Mouse (Mus musculus): ENCODE measurements around the gene Lmntd2. TPM values are rescaled to one million over a fixed set of nuclear protein-coding genes. Genes with fewer than 3 reads are reported as not detected.

The Lmntd2 gene
- polyA plus RNA-seq, 1 experiment = 216 TPM

- Histone ChIP-seq H3K4me1 (ENCODE audit: control insufficient read depth, insufficient read depth, low read length) (peaks cover 5% of the 10 kb centered on the region), H3K27ac (ENCODE audit: control insufficient read depth, insufficient read depth, low read depth, low read length) (peak overlapping the region; percentile 99; the same call in 1 of the 2 replicates), H3K36me3 (ENCODE audit: control insufficient read depth, insufficient read depth, low read length) (peaks cover 2% of the 10 kb centered on the region; the same call in 1 of the 2 replicates), H3K27me3 (ENCODE audit: control insufficient read depth, insufficient read depth, low read length) (no peaks in the 10 kb centered on the region), H3K4me3 (ENCODE audit: control insufficient read depth, low read depth, low read length) (peak overlapping the region; percentile 97)
- TF ChIP-seq CTCF (IDR thresholded peaks at IDR 0.05; ENCODE audit: control insufficient read depth, insufficient read depth, insufficient replicate concordance, low read depth, low read length) (no peak), POLR2A (IDR thresholded peaks at IDR 0.05; ENCODE audit: control insufficient read depth, low read depth, low read length) (no peak)
Observed at GRCm38 (mm10) chr7:141229702-141230101, 15.8 kb upstream of the Lmntd2 start.

- TF ChIP-seq POLR2A (IDR thresholded peaks at IDR 0.05; ENCODE audit: control insufficient read depth, low read depth, low read length) (peak; percentile 86), CTCF (IDR thresholded peaks at IDR 0.05; ENCODE audit: control insufficient read depth, insufficient read depth, insufficient replicate concordance, low read depth, low read length) (peak; percentile 96)
- H3K4me1 ChIP-seq (ENCODE audit: control insufficient read depth, insufficient read depth, low read length) = peaks cover 5% of the 10 kb centered on the region
- no peaks in the 10 kb centered on the region for H3K27me3 ChIP-seq (ENCODE audit: control insufficient read depth, insufficient read depth, low read length)
- peak within 1 kb of the TSS; percentile 99 for H3K27ac ChIP-seq (ENCODE audit: control insufficient read depth, insufficient read depth, low read depth, low read length)
- H3K36me3 ChIP-seq (ENCODE audit: control insufficient read depth, insufficient read depth, low read length) = peaks cover 2% of the 10 kb centered on the region; the same call in 1 of the 2 replicates
- peak within 1 kb of the TSS; percentile 97 for H3K4me3 ChIP-seq (ENCODE audit: control insufficient read depth, low read depth, low read length)
Observed at GRCm38 (mm10) chr7:141228279-141229067, 14.6 kb upstream of the Lmntd2 start, which contains the start of gene Phrf1. TSS of gene Phrf1 (plus strand) at chr7:141228784.

- Histone ChIP-seq H3K27ac (ENCODE audit: control insufficient read depth, insufficient read depth, low read depth, low read length) (peak overlapping the region; percentile 99), H3K36me3 (ENCODE audit: control insufficient read depth, insufficient read depth, low read length) (peaks cover 2% of the 10 kb centered on the region; the same call in 1 of the 2 replicates), H3K27me3 (ENCODE audit: control insufficient read depth, insufficient read depth, low read length) (no peaks in the 10 kb centered on the region), H3K4me1 (ENCODE audit: control insufficient read depth, insufficient read depth, low read length) (peaks cover 5% of the 10 kb centered on the region), H3K4me3 (ENCODE audit: control insufficient read depth, low read depth, low read length) (peak overlapping the region; percentile 97)
- no peak for TF ChIP-seq CTCF (IDR thresholded peaks at IDR 0.05; ENCODE audit: control insufficient read depth, insufficient read depth, insufficient replicate concordance, low read depth, low read length)
- no peak for TF ChIP-seq POLR2A (IDR thresholded peaks at IDR 0.05; ENCODE audit: control insufficient read depth, low read depth, low read length)
Observed at GRCm38 (mm10) chr7:141227796-141228195, 13.9 kb upstream of the Lmntd2 start.

- no peak overlapping the region for H3K4me3 ChIP-seq (ENCODE audit: control insufficient read depth, low read depth, low read length)
- no peaks in the 10 kb centered on the region for H3K27me3 ChIP-seq (ENCODE audit: control insufficient read depth, insufficient read depth, low read length)
- H3K4me1 ChIP-seq (ENCODE audit: control insufficient read depth, insufficient read depth, low read length) = peaks cover 17% of the 10 kb centered on the region
- H3K27ac ChIP-seq (ENCODE audit: control insufficient read depth, insufficient read depth, low read depth, low read length) = no peak overlapping the region
- TF ChIP-seq POLR2A (IDR thresholded peaks at IDR 0.05; ENCODE audit: control insufficient read depth, low read depth, low read length) (no peak), CTCF (IDR thresholded peaks at IDR 0.05; ENCODE audit: control insufficient read depth, insufficient read depth, insufficient replicate concordance, low read depth, low read length) (no peak)
- H3K36me3 ChIP-seq (ENCODE audit: control insufficient read depth, insufficient read depth, low read length) = no peaks in the 10 kb centered on the region
Observed at GRCm38 (mm10) chr7:141226535-141226934, 12.7 kb upstream of the Lmntd2 start.

GRCm38 (mm10) chr7:141222696-141223215 is 8.9 kb upstream of the Lmntd2 start:
- no peaks in the 10 kb centered on the region for H3K36me3 ChIP-seq (ENCODE audit: control insufficient read depth, insufficient read depth, low read length)
- TF ChIP-seq CTCF (IDR thresholded peaks at IDR 0.05; ENCODE audit: control insufficient read depth, insufficient read depth, insufficient replicate concordance, low read depth, low read length) (no peak), POLR2A (IDR thresholded peaks at IDR 0.05; ENCODE audit: control insufficient read depth, low read depth, low read length) (no peak)
- no peak overlapping the region for H3K4me3 ChIP-seq (ENCODE audit: control insufficient read depth, low read depth, low read length)
- H3K27ac ChIP-seq (ENCODE audit: control insufficient read depth, insufficient read depth, low read depth, low read length) = peak overlapping the region; percentile 44
- no peaks in the 10 kb centered on the region for H3K27me3 ChIP-seq (ENCODE audit: control insufficient read depth, insufficient read depth, low read length)
- peaks cover 20% of the 10 kb centered on the region for H3K4me1 ChIP-seq (ENCODE audit: control insufficient read depth, insufficient read depth, low read length)

GRCm38 (mm10) chr7:141222126-141222467 is 8.2 kb upstream of the Lmntd2 start:
- H3K4me3 ChIP-seq (ENCODE audit: control insufficient read depth, low read depth, low read length) = peak overlapping the region; percentile 50
- peak overlapping the region; percentile 50; the same call in 1 of the 2 replicates for H3K27ac ChIP-seq (ENCODE audit: control insufficient read depth, insufficient read depth, low read depth, low read length)
- peaks cover 20% of the 10 kb centered on the region for H3K4me1 ChIP-seq (ENCODE audit: control insufficient read depth, insufficient read depth, low read length)
- no peaks in the 10 kb centered on the region for H3K27me3 ChIP-seq (ENCODE audit: control insufficient read depth, insufficient read depth, low read length)
- TF ChIP-seq POLR2A (IDR thresholded peaks at IDR 0.05; ENCODE audit: control insufficient read depth, low read depth, low read length) = no peak
- no peak for TF ChIP-seq CTCF (IDR thresholded peaks at IDR 0.05; ENCODE audit: control insufficient read depth, insufficient read depth, insufficient replicate concordance, low read depth, low read length)
- H3K36me3 ChIP-seq (ENCODE audit: control insufficient read depth, insufficient read depth, low read length) = no peaks in the 10 kb centered on the region

All from testis, adult 2 months (tissue).